Mouse (Mus musculus) small intestine, adult 2 months (tissue): Measurements from ENCODE around the gene Ctsw.

ENCODE experiments used
- CTCF ChIP-seq: fragments of 200-500 bp; IDR thresholded peaks from 2 replicates; pipeline ENCODE4 v1.5.1; 2012; ENCODE audit warnings: low read depth, mild to moderate bottlenecking, control low read depth, inconsistent platforms, low read length, moderate library complexity, mixed read lengths; ENCODE audit not compliant: insufficient replicate concordance, insufficient read length; ENCODE audit errors: extremely low read depth
- POLR2A ChIP-seq: fragments of 200-500 bp; IDR thresholded peaks from 2 replicates; pipeline ENCODE4 v1.6.1; 2012; ENCODE audit warnings: low read depth, mild to moderate bottlenecking, control low read depth, inconsistent platforms, low read length, moderate library complexity

- TF ChIP-seq CTCF, result no peak
- no peak for TF ChIP-seq POLR2A
These were observed 44.1 kb downstream of the Ctsw start for GRCm38 (mm10) chr19:5424092-5424781.
